Mouse (Mus musculus) brain, embryonic 14.5 days (tissue): Measurements from ENCODE around the gene Atg4b. TPM values are rescaled to one million over a fixed set of nuclear protein-coding genes. Genes with fewer than 3 reads are reported as not detected.

Experiments used
- DNase-seq: peaks from one replicate; pipeline ENCODE4 v3.0.0-alpha.2; 2011; ENCODE audit warnings: low read depth
- CTCF ChIP-seq: fragments of 200-500 bp; IDR thresholded peaks from 2 replicates; pipeline ENCODE4 v1.5.1; 2012; ENCODE audit warnings: inconsistent platforms, mild to moderate bottlenecking, moderate library complexity, borderline replicate concordance; ENCODE audit not compliant: insufficient read depth, insufficient read length; ENCODE audit errors: extremely low read depth
- POLR2A ChIP-seq: fragments of 200-500 bp; IDR thresholded peaks from 2 replicates; pipeline ENCODE4 v1.6.1; 2012; ENCODE audit warnings: mild to moderate bottlenecking, inconsistent platforms, borderline replicate concordance; ENCODE audit not compliant: poor library complexity, insufficient read depth, insufficient read length, severe bottlenecking; ENCODE audit errors: extremely low read depth
- polyA plus RNA-seq: library from polyadenylated mRNA; depleted of rRNA; stranded (reverse); fragments of >200 nt; gene quantifications from 2 replicates; pipeline ENCODE4 v1.2.3, GENCODE M21; 2012; rRNA removed

The Atg4b gene
- polyA plus RNA-seq = 70.7 and 78.1 TPM in 2 replicates

- TF ChIP-seq CTCF (no peak), POLR2A (no peak)
- no peak for DNase-seq
Observed at GRCm38 (mm10) chr1:93751290-93751689, at the start of gene Atg4b. Atg4b (plus strand) TSS chr1:93751500.

- no peak for DNase-seq
- TF ChIP-seq CTCF = no peak
- no peak for TF ChIP-seq POLR2A
Observed at GRCm38 (mm10) chr1:93702106-93702505, 49.2 kb upstream of the Atg4b start.

GRCm38 (mm10) chr1:93703472-93704048 is 47.7 kb upstream of the Atg4b start:
- no peak for TF ChIP-seq POLR2A
- no peak for TF ChIP-seq CTCF
- DNase-seq = no peak

- no peak for TF ChIP-seq POLR2A
- TF ChIP-seq CTCF = no peak
- DNase-seq = no peak
Observed at GRCm38 (mm10) chr1:93704341-93704740, 47.0 kb upstream of the Atg4b start.

GRCm38 (mm10) chr1:93705389-93705788 is 45.9 kb upstream of the Atg4b start:
- no peak for DNase-seq
- no peak for TF ChIP-seq POLR2A
- no peak for TF ChIP-seq CTCF

GRCm38 (mm10) chr1:93716166-93716565 is 35.1 kb upstream of the Atg4b start:
- no peak for TF ChIP-seq CTCF
- no peak for TF ChIP-seq POLR2A
- no peak for DNase-seq

- no peak for DNase-seq
- no peak for TF ChIP-seq POLR2A
- no peak for TF ChIP-seq CTCF
Observed at GRCm38 (mm10) chr1:93721557-93721956, 29.7 kb upstream of the Atg4b start.

GRCm38 (mm10) chr1:93724623-93725022 is 26.7 kb upstream of the Atg4b start:
- TF ChIP-seq CTCF = no peak
- TF ChIP-seq POLR2A = no peak
- DNase-seq = no peak

GRCm38 (mm10) chr1:93725665-93726064 is 25.6 kb upstream of the Atg4b start:
- TF ChIP-seq CTCF (no peak), POLR2A (no peak)
- no peak for DNase-seq

- no peak for DNase-seq
- TF ChIP-seq CTCF (no peak), POLR2A (no peak)
Observed at GRCm38 (mm10) chr1:93726116-93726515, 25.2 kb upstream of the Atg4b start.

GRCm38 (mm10) chr1:93726974-93727373 is 24.3 kb upstream of the Atg4b start:
- TF ChIP-seq POLR2A (no peak), CTCF (peak; percentile 72)

GRCm38 (mm10) chr1:93731103-93731502 is 20.2 kb upstream of the Atg4b start:
- DNase-seq = no peak
- no peak for TF ChIP-seq CTCF
- TF ChIP-seq POLR2A = no peak

More at GRCm38 (mm10) chr1:93726974-93727373, 24.3 kb upstream of the Atg4b start:
- peak; percentile 46 for DNase-seq

GRCm38 (mm10) chr1:93731880-93732281 is 19.4 kb upstream of the Atg4b start:
- DNase-seq = peak; percentile 67

More at GRCm38 (mm10) chr1:93731880-93732281, 19.4 kb upstream of the Atg4b start:
- TF ChIP-seq POLR2A (no peak), CTCF (no peak)
